Mouse (Mus musculus) kidney, adult 2 months (tissue): ENCODE measurements around the gene Fhit. TPM values are rescaled to one million over a fixed set of nuclear protein-coding genes. Genes with fewer than 3 reads are reported as not detected.

Experiments
- DNase-seq: peaks from one replicate; pipeline ENCODE4 v3.0.0; 2021
- H3K27ac ChIP-seq: fragments of 200-500 bp; 2 replicates; pipeline ENCODE4 v1.5.1; 2012; ENCODE audit warnings: low read depth, low read length, control low read depth, inconsistent platforms; ENCODE audit not compliant: insufficient read depth
- H3K27me3 ChIP-seq: fragments of 200-500 bp; replicated peaks from 2 replicates; pipeline ENCODE4 v1.6.1; 2012; ENCODE audit warnings: mild to moderate bottlenecking, moderate library complexity, low read length, inconsistent platforms; ENCODE audit not compliant: control insufficient read depth, insufficient read depth
- H3K36me3 ChIP-seq: fragments of 200-500 bp; 2 replicates; pipeline ENCODE4 v1.6.1; 2012; ENCODE audit warnings: mild to moderate bottlenecking, moderate library complexity, low read length, inconsistent platforms; ENCODE audit not compliant: control insufficient read depth, insufficient read depth
- H3K4me1 ChIP-seq: fragments of 200-500 bp; 2 replicates; pipeline ENCODE4 v1.6.1; 2011; ENCODE audit warnings: low read length; ENCODE audit not compliant: control insufficient read depth, insufficient read depth
- H3K4me3 ChIP-seq: fragments of 200-500 bp; 2 replicates; pipeline ENCODE4 v1.5.1; 2011; ENCODE audit warnings: mild to moderate bottlenecking, low read depth, low read length, control low read depth; ENCODE audit not compliant: insufficient read depth
- CTCF ChIP-seq: fragments of 200-500 bp; conservative IDR thresholded peaks from 2 replicates; pipeline ENCODE4 v1.5.1; 2011; ENCODE audit warnings: low read depth, mild to moderate bottlenecking, control low read depth, low read length, moderate library complexity, mixed read lengths; ENCODE audit not compliant: insufficient read depth, insufficient read length
- POLR2A ChIP-seq: fragments of 200-500 bp; IDR thresholded peaks from one replicate; pipeline ENCODE4 v1.6.1; 2011; ENCODE audit warnings: low read depth, low read length, control low read depth
- WGBS: fragments of 180-500 bp; shearing (Covaris S2); methylation state at CpG from one replicate; pipeline ENCODE4 v1.1.7; 2018; 5-methylcytosine and 5-hydroxymethylcytosine counted together
- polyA plus RNA-seq: library from polyadenylated mRNA; depleted of rRNA; stranded (reverse); fragments of >200 nt; gene quantifications from 2 replicates; pipeline ENCODE4 v1.2.3, GENCODE M21; 2012

The Fhit gene
- polyA plus RNA-seq, 1 experiment, result 21.3 TPM

GRCm38 (mm10) chr14:9643700-9644099 is 1518.1 kb downstream of the Fhit start:
- Histone ChIP-seq H3K4me1 (no peaks in the 10 kb centered on the region), H3K4me3 (no peak overlapping the region), H3K27ac (no peak overlapping the region), H3K36me3 (no peaks in the 10 kb centered on the region), H3K27me3 (no peaks in the 10 kb centered on the region; the same call in 1 of the 2 replicates)
- TF ChIP-seq CTCF (no peak), POLR2A (no peak)
- no peak for DNase-seq
- WGBS, result 75% methylated on average over 7 of the region's 7 CpGs

- TF ChIP-seq CTCF (no peak), POLR2A (no peak)
- no peaks in the 10 kb centered on the region; the same call in 1 of the 2 replicates for H3K27me3 ChIP-seq
- H3K27ac ChIP-seq, result no peak overlapping the region
- no peaks in the 10 kb centered on the region for H3K4me1 ChIP-seq
- no peak for DNase-seq
- no peaks in the 10 kb centered on the region for H3K36me3 ChIP-seq
- WGBS, result 91% methylated on average over 6 of the region's 6 CpGs
- H3K4me3 ChIP-seq, result no peak overlapping the region
Measured at GRCm38 (mm10) chr14:9642628-9643027, 1519.2 kb downstream of the Fhit start.

DNA sequence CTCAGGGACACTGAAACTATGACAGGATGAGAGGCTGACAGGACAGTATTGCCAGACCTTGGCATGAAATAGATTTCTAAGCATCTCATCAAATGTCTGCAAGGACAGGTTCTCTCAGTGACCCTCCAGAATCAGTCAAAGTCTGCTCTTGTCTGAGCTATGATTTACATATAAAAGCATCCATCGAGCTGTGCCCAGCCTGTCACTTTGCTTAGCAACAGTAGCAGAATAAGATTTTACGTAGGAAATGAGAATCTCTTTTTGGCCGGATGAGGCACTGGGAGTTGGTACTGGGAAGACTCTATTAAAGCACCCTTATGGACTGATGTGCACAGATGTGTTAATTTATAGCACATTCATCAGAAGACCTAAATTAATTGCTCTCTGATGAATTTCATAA is 1519.8 kb downstream of the Fhit start:
- 90% methylated on average over 3 of the region's 3 CpGs for WGBS
- Histone ChIP-seq H3K4me1 (no peaks in the 10 kb centered on the region), H3K36me3 (no peaks in the 10 kb centered on the region), H3K27me3 (no peaks in the 10 kb centered on the region; the same call in 1 of the 2 replicates), H3K4me3 (no peak overlapping the region), H3K27ac (no peak overlapping the region)
- TF ChIP-seq CTCF (no peak), POLR2A (no peak)
- no peak for DNase-seq

GRCm38 (mm10) chr14:9634247-9634991 is 1527.4 kb downstream of the Fhit start:
- no peak overlapping the region for H3K4me3 ChIP-seq
- WGBS, result 56% methylated on average over 1 of the region's 1 CpGs
- no peak overlapping the region for H3K27ac ChIP-seq
- DNase-seq, result no peak
- TF ChIP-seq POLR2A (no peak), CTCF (no peak)
- no peaks in the 10 kb centered on the region for H3K36me3 ChIP-seq
- no peaks in the 10 kb centered on the region for H3K4me1 ChIP-seq
- no peaks in the 10 kb centered on the region; the same call in 1 of the 2 replicates for H3K27me3 ChIP-seq

DNA sequence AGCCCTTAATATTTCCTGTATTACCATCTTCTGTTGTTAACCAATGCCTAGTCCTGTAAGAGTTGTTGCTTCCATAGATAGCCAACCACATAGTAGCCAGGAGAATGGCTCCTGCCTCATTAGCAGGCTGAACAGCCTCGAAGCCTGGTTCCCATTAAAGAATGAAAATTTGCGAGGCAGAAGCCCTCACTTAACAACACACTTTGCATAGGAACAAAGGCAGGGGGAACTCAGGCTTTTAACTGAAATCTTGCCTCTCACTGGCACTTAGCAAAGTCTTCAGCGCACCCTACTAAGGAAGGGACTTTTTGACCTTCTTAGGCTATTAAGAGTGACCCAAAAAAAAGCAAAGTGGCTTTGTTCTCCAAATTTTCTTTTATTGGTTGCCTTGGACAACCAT is 1529.3 kb downstream of the Fhit start:
- no peaks in the 10 kb centered on the region for H3K27me3 ChIP-seq
- H3K36me3 ChIP-seq, result no peaks in the 10 kb centered on the region
- H3K4me1 ChIP-seq, result no peaks in the 10 kb centered on the region
- no peak overlapping the region for H3K4me3 ChIP-seq
- 57% methylated on average over 3 of the region's 3 CpGs for WGBS
- H3K27ac ChIP-seq, result no peak overlapping the region
- no peak for DNase-seq
- TF ChIP-seq POLR2A, result no peak
- TF ChIP-seq CTCF, result no peak

DNA sequence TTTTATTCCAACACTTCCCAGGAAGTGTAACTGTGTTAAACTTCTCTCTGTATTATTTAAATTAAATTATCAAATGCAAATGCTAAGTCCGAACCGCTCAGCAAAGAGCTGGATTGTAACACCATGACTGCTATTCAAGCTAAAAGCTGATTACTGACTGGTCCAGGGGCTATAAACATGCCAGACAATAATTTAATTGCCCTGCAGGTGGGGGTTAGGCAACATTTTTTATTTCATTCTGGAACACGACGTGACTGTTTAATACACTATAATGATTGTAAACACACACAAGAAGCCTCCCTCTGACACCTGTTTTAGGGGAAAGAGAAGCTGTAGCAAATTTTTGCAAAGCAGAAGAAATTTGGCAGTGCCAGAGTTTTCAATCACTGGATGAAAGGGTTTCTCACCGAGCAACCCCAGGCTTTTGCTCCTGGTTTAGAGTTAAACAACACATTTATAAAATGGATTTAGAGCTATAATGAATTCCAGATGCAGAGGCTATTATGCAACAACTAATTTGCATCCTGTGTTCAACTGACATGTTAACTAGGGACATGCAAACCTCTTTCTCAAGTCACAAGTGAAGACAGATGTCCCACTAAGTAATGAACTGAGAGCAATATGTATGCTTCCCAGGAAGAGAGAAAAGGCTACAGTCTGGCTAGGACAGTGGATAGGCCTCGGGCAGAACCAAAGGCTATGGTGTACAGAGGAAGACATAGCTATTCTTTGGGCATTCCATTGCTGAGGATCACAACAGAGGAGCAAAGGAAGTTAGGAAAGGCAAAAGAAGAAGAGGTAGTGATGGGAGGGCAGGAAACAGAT is 1538.4 kb downstream of the Fhit start:
- 57% methylated on average over 6 of the region's 6 CpGs for WGBS
- DNase-seq, result no peak
- no peak overlapping the region for H3K27ac ChIP-seq
- no peaks in the 10 kb centered on the region for H3K27me3 ChIP-seq
- TF ChIP-seq CTCF, result no peak
- no peak for TF ChIP-seq POLR2A
- no peaks in the 10 kb centered on the region for H3K36me3 ChIP-seq
- H3K4me1 ChIP-seq, result 0 out of 2 replicates have a peak, but pooled peaks cover 4% of the 10 kb centered on the region
- H3K4me3 ChIP-seq, result no peak overlapping the region

GRCm38 (mm10) chr14:9620902-9621540 is 1540.8 kb downstream of the Fhit start:
- no peaks in the 10 kb centered on the region for H3K36me3 ChIP-seq
- 0 out of 2 replicates have a peak, but pooled peaks cover 4% of the 10 kb centered on the region for H3K4me1 ChIP-seq
- 35% methylated on average over 3 of the region's 3 CpGs for WGBS
- no peak overlapping the region for H3K4me3 ChIP-seq
- DNase-seq, result peak; percentile 13
- H3K27me3 ChIP-seq, result no peaks in the 10 kb centered on the region
- no peak overlapping the region; the same call in 1 of the 2 replicates for H3K27ac ChIP-seq
- TF ChIP-seq CTCF, result no peak
- no peak for TF ChIP-seq POLR2A
